Mouse (Mus musculus): ENCODE data around the gene Tspan4. TPM values are rescaled to one million over a fixed set of nuclear protein-coding genes. Genes with fewer than 3 reads are reported as not detected.

Tspan4 gene
- total RNA-seq, 1 experiment, result 75.9 TPM

- H3K27ac ChIP-seq (ENCODE audit: insufficient read depth, low read depth, low read length, poor library complexity, severe bottlenecking), result no peak overlapping the region
- no peak for DNase-seq (ENCODE audit: low read depth, low spot score)
- TF ChIP-seq ZC3H11A (IDR thresholded peaks at IDR 0.05; ENCODE audit: borderline replicate concordance, low read depth, low read length) (no peak), ZNF384 (IDR thresholded peaks at IDR 0.05; ENCODE audit: low read depth, low read length) (no peak), MAFK (IDR thresholded peaks at IDR 0.05; ENCODE audit: insufficient read depth, low read depth, low read length) (no peak), HCFC1 (IDR thresholded peaks at IDR 0.05; ENCODE audit: borderline replicate concordance, insufficient read depth, low read length) (no peak), CHD2 (IDR thresholded peaks at IDR 0.05; ENCODE audit: low read depth, low read length) (no peak)
Measured at GRCm38 (mm10) chr7:141461521-141462332, 13.3 kb upstream of the Tspan4 start.

GRCm38 (mm10) chr7:141462333-141462821 is 12.7 kb upstream of the Tspan4 start:
- in situ Hi-C loops (cut with MboI; ENCODE audit: low sequenced_read_pairs in 2 of 2, unreplicated experiment in 2 of 2), result no loop called here
- Histone ChIP-seq H3K9me3 (ENCODE audit: control insufficient read depth, insufficient read depth, low read depth, low read length) (no peaks in the 10 kb centered on the region), H3K9ac (ENCODE audit: insufficient read depth, low read depth, low read length, poor library complexity, severe bottlenecking) (peak overlapping the region; percentile 60), H3K36me3 (ENCODE audit: control insufficient read depth, insufficient read depth, low read length, poor library complexity, severe bottlenecking) (no peaks in the 10 kb centered on the region), H3K4me1 (ENCODE audit: control insufficient read depth in 2 of 2, insufficient read depth in 2 of 2, low read length in 2 of 2, poor library complexity in 1 of 2) (peaks cover 4 to 43% of the 10 kb centered on the region in 2 experiments; a peak in 3 of 4 replicates), H3K27ac (ENCODE audit: insufficient read depth, low read depth, low read length, poor library complexity, severe bottlenecking) (no peak overlapping the region), H3K4me3 (ENCODE audit: insufficient read depth in 1 of 2, low read depth in 1 of 2, low read length in 2 of 2, poor library complexity in 1 of 2, severe bottlenecking in 1 of 2) (peak overlapping the region; percentile 63 to 65; a peak in 2 of 4 replicates)
- no peak for DNase-seq (ENCODE audit: low read depth, low spot score)
- TF ChIP-seq CHD2 (IDR thresholded peaks at IDR 0.05; ENCODE audit: low read depth, low read length), result no peak
- TF ChIP-seq ZNF384 (IDR thresholded peaks at IDR 0.05; ENCODE audit: low read depth, low read length), result no peak
- TF ChIP-seq ZC3H11A (IDR thresholded peaks at IDR 0.05; ENCODE audit: borderline replicate concordance, low read depth, low read length), result no peak
- TF ChIP-seq MAFK (IDR thresholded peaks at IDR 0.05; ENCODE audit: insufficient read depth, low read depth, low read length), result no peak
- no peak for TF ChIP-seq HCFC1 (IDR thresholded peaks at IDR 0.05; ENCODE audit: borderline replicate concordance, insufficient read depth, low read length)

More at GRCm38 (mm10) chr7:141461521-141462332, 13.3 kb upstream of the Tspan4 start:
- H3K4me1 ChIP-seq (ENCODE audit: control insufficient read depth in 2 of 2, insufficient read depth in 2 of 2, low read length in 2 of 2, poor library complexity in 1 of 2), result peaks cover 4 to 40% of the 10 kb centered on the region in 2 experiments; a peak in 3 of 4 replicates
- peak overlapping the region; percentile 63 to 65 for H3K4me3 ChIP-seq (ENCODE audit: insufficient read depth in 1 of 2, low read depth in 1 of 2, low read length in 2 of 2, poor library complexity in 1 of 2, severe bottlenecking in 1 of 2)
- H3K9me3 ChIP-seq (ENCODE audit: control insufficient read depth, insufficient read depth, low read depth, low read length), result no peaks in the 10 kb centered on the region
- peak overlapping the region; percentile 67 for H3K9ac ChIP-seq (ENCODE audit: insufficient read depth, low read depth, low read length, poor library complexity, severe bottlenecking)
- H3K36me3 ChIP-seq (ENCODE audit: control insufficient read depth, insufficient read depth, low read length, poor library complexity, severe bottlenecking), result no peaks in the 10 kb centered on the region
- in situ Hi-C loops (cut with MboI; ENCODE audit: low sequenced_read_pairs in 2 of 2, unreplicated experiment in 2 of 2), result no loop called here

GRCm38 (mm10) chr7:141463824-141464602 is 11.0 kb upstream of the Tspan4 start:
- H3K4me1 ChIP-seq (ENCODE audit: control insufficient read depth in 2 of 2, insufficient read depth in 2 of 2, low read length in 2 of 2, poor library complexity in 1 of 2), result peaks cover 4 to 47% of the 10 kb centered on the region in 2 experiments; a peak in 3 of 4 replicates
- TF ChIP-seq MAFK (IDR thresholded peaks at IDR 0.05; ENCODE audit: insufficient read depth, low read depth, low read length) (no peak), CHD2 (IDR thresholded peaks at IDR 0.05; ENCODE audit: low read depth, low read length) (no peak), ZC3H11A (IDR thresholded peaks at IDR 0.05; ENCODE audit: borderline replicate concordance, low read depth, low read length) (no peak), HCFC1 (IDR thresholded peaks at IDR 0.05; ENCODE audit: borderline replicate concordance, insufficient read depth, low read length) (no peak), ZNF384 (IDR thresholded peaks at IDR 0.05; ENCODE audit: low read depth, low read length) (no peak)
- no peaks in the 10 kb centered on the region for H3K9me3 ChIP-seq (ENCODE audit: control insufficient read depth, insufficient read depth, low read depth, low read length)
- in situ Hi-C loops (cut with MboI; ENCODE audit: low sequenced_read_pairs in 2 of 2, unreplicated experiment in 2 of 2), result no loop called here
- no peak for DNase-seq (ENCODE audit: low read depth, low spot score)
- peak overlapping the region; percentile 45 to 60; a peak in 3 of 4 replicates for H3K4me3 ChIP-seq (ENCODE audit: insufficient read depth in 1 of 2, low read depth in 1 of 2, low read length in 2 of 2, poor library complexity in 1 of 2, severe bottlenecking in 1 of 2)
- H3K27ac ChIP-seq (ENCODE audit: insufficient read depth, low read depth, low read length, poor library complexity, severe bottlenecking), result no peak overlapping the region
- H3K9ac ChIP-seq (ENCODE audit: insufficient read depth, low read depth, low read length, poor library complexity, severe bottlenecking), result peak overlapping the region; percentile 43; the same call in 1 of the 2 replicates
- no peaks in the 10 kb centered on the region for H3K36me3 ChIP-seq (ENCODE audit: control insufficient read depth, insufficient read depth, low read length, poor library complexity, severe bottlenecking)

- peak overlapping the region; percentile 43; the same call in 1 of the 2 replicates for H3K9ac ChIP-seq (ENCODE audit: insufficient read depth, low read depth, low read length, poor library complexity, severe bottlenecking)
- TF ChIP-seq MAFK (IDR thresholded peaks at IDR 0.05; ENCODE audit: insufficient read depth, low read depth, low read length) (no peak), HCFC1 (IDR thresholded peaks at IDR 0.05; ENCODE audit: borderline replicate concordance, insufficient read depth, low read length) (no peak), ZC3H11A (IDR thresholded peaks at IDR 0.05; ENCODE audit: borderline replicate concordance, low read depth, low read length) (no peak), ZNF384 (IDR thresholded peaks at IDR 0.05; ENCODE audit: low read depth, low read length) (no peak), CHD2 (IDR thresholded peaks at IDR 0.05; ENCODE audit: low read depth, low read length) (no peak)
- peaks cover 4 to 48% of the 10 kb centered on the region in 2 experiments; a peak in 3 of 4 replicates for H3K4me1 ChIP-seq (ENCODE audit: control insufficient read depth in 2 of 2, insufficient read depth in 2 of 2, low read length in 2 of 2, poor library complexity in 1 of 2)
- DNase-seq (ENCODE audit: low read depth, low spot score), result no peak
- peaks cover 6% of the 10 kb centered on the region; the same call in 1 of the 2 replicates for H3K36me3 ChIP-seq (ENCODE audit: control insufficient read depth, insufficient read depth, low read length, poor library complexity, severe bottlenecking)
- no peaks in the 10 kb centered on the region for H3K9me3 ChIP-seq (ENCODE audit: control insufficient read depth, insufficient read depth, low read depth, low read length)
- H3K4me3 ChIP-seq (ENCODE audit: insufficient read depth in 1 of 2, low read depth in 1 of 2, low read length in 2 of 2, poor library complexity in 1 of 2, severe bottlenecking in 1 of 2), result peak overlapping the region; percentile 45 to 60
- in situ Hi-C loops (cut with MboI; ENCODE audit: low sequenced_read_pairs in 2 of 2, unreplicated experiment in 2 of 2), result no loop called here
- no peak overlapping the region for H3K27ac ChIP-seq (ENCODE audit: insufficient read depth, low read depth, low read length, poor library complexity, severe bottlenecking)
Measured at GRCm38 (mm10) chr7:141464603-141465201, 10.3 kb upstream of the Tspan4 start.
